Mouse (Mus musculus): ENCODE measurements around the gene Slc51a.

The Slc51a gene

GRCm38 (mm10) chr16:32431047-32431591 lies 56.6 kb downstream of the Slc51a start:
- no peak for DNase-seq (ENCODE audit: low read depth, low spot score)

DNA sequence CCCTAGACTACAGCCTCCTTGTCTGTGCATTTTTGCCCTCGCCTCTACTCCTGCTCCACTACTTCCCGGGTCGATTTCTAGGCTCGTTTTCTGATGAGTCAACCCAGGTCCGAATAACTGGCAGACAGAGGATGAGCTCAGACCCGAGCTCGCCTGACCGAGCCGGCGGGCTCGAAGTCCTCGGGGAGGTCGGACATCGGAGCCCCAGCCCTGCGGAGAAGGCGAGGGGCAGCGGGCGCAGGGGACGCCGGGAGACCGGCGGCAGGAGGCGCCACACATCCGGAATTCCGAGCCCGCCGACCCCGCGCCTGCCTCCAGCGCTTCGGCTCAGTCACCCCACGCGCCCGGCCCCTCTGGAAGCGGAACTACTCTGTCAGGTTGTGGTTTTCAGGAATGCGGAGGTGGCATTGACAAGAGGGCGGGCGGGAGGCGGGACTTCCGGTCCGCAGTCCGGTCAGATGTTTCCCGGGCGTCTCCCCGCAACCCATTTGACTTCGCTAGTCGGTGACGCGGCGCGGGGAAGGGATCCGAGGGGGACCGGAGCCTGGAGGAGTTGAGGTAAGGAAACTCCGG lies 57.1 kb downstream of the Slc51a start, which contains the start of gene Pcyt1a:
Gene Pcyt1a (plus strand): TSS at position 448 of the 573 bp plus-strand sequence.
- peak; percentile 85 for DNase-seq (ENCODE audit: low read depth, low spot score)

GRCm38 (mm10) chr16:32427506-32427905 lies 60.2 kb downstream of the Slc51a start:
- no peak for DNase-seq (ENCODE audit: low read depth, low spot score)
